Mouse (Mus musculus): ENCODE results near the gene Fgd3. TPM values are rescaled to one million over a fixed set of nuclear protein-coding genes. Genes with fewer than 3 reads are reported as not detected.
A peak's percentile ranks its signal among the peaks of the same experiment; 100 is the strongest.

The Fgd3 gene
- total RNA-seq, 2 experiments from 2014 or later: 6.6 to 7.8 TPM

GRCm38 (mm10) chr13:49257819-49258313, 62.2 kb downstream of the Fgd3 start:
- intact Hi-C loops (cut with DNase I): no loop called here
- DNase-seq (ENCODE audit: low spot score in 2 of 2): no peak

- peak; percentile 30 to 37 for DNase-seq (ENCODE audit: low spot score in 2 of 2)
- intact Hi-C loops (cut with DNase I): no loop called here
Observed at GRCm38 (mm10) chr13:49252746-49253145, 67.4 kb downstream of the Fgd3 start.

- intact Hi-C loops (cut with DNase I): no loop called here
- no peak for DNase-seq (ENCODE audit: low spot score in 2 of 2)
Observed at GRCm38 (mm10) chr13:49252113-49252512, 68.0 kb downstream of the Fgd3 start.

- DNase-seq (ENCODE audit: low spot score in 2 of 2): no peak
- intact Hi-C loops (cut with DNase I): no loop called here
Observed at GRCm38 (mm10) chr13:49250716-49251517, 69.2 kb downstream of the Fgd3 start.

GRCm38 (mm10) chr13:49249634-49250033, 70.5 kb downstream of the Fgd3 start:
- DNase-seq (ENCODE audit: low spot score in 2 of 2): no peak
- intact Hi-C loops (cut with DNase I): no loop called here

GRCm38 (mm10) chr13:49248923-49249322, 71.2 kb downstream of the Fgd3 start:
- intact Hi-C loops (cut with DNase I): no loop called here
- DNase-seq (ENCODE audit: low spot score in 2 of 2): no peak

- intact Hi-C loops (cut with DNase I): no loop called here
- no peak for DNase-seq (ENCODE audit: low spot score in 2 of 2)
Observed at GRCm38 (mm10) chr13:49248467-49248862, 71.6 kb downstream of the Fgd3 start, which contains the start of gene Susd3. Gene Susd3 (minus strand): TSS chr13:49248706.

- intact Hi-C loops (cut with DNase I): no loop called here
- DNase-seq (ENCODE audit: low spot score in 2 of 2): no peak
Observed at GRCm38 (mm10) chr13:49247740-49248466, 72.2 kb downstream of the Fgd3 start.

GRCm38 (mm10) chr13:49247232-49247739, 72.8 kb downstream of the Fgd3 start:
- no peak for DNase-seq (ENCODE audit: low spot score in 2 of 2)
- intact Hi-C loops (cut with DNase I): no loop called here

GRCm38 (mm10) chr13:49246626-49247025, 73.5 kb downstream of the Fgd3 start:
- DNase-seq (ENCODE audit: low spot score in 2 of 2): no peak
- intact Hi-C loops (cut with DNase I): no loop called here

GRCm38 (mm10) chr13:49246011-49246410, 74.1 kb downstream of the Fgd3 start:
- DNase-seq (ENCODE audit: low spot score in 2 of 2): no peak
- intact Hi-C loops (cut with DNase I): no loop called here

- DNase-seq (ENCODE audit: low spot score in 2 of 2): no peak
- intact Hi-C loops (cut with DNase I): no loop called here
Observed at GRCm38 (mm10) chr13:49245251-49245650, 74.9 kb downstream of the Fgd3 start.

GRCm38 (mm10) chr13:49243492-49243891, 76.6 kb downstream of the Fgd3 start:
- no peak for DNase-seq (ENCODE audit: low spot score in 2 of 2)
- intact Hi-C loops (cut with DNase I): no loop called here

GRCm38 (mm10) chr13:49242321-49243065, 77.6 kb downstream of the Fgd3 start:
- no peak for DNase-seq (ENCODE audit: low spot score in 2 of 2)
- intact Hi-C loops (cut with DNase I): no loop called here

GRCm38 (mm10) chr13:49238737-49239136, 81.4 kb downstream of the Fgd3 start:
- intact Hi-C loops (cut with DNase I): no loop called here

GRCm38 (mm10) chr13:49237617-49238016, 82.5 kb downstream of the Fgd3 start:
- intact Hi-C loops (cut with DNase I): no loop called here
- DNase-seq (ENCODE audit: low spot score in 2 of 2): no peak

More at GRCm38 (mm10) chr13:49238737-49239136, 81.4 kb downstream of the Fgd3 start:
- no peak for DNase-seq (ENCODE audit: low spot score in 2 of 2)

- no peak for DNase-seq (ENCODE audit: low spot score in 2 of 2)
- intact Hi-C loops (cut with DNase I): no loop called here
Observed at GRCm38 (mm10) chr13:49234711-49235110, 85.4 kb downstream of the Fgd3 start.

GRCm38 (mm10) chr13:49233792-49234572, 86.1 kb downstream of the Fgd3 start:
- intact Hi-C loops (cut with DNase I): no loop called here
- DNase-seq (ENCODE audit: low spot score in 2 of 2): no peak

GRCm38 (mm10) chr13:49225633-49226032, 94.5 kb downstream of the Fgd3 start:
- no peak for DNase-seq (ENCODE audit: low spot score in 2 of 2)
- intact Hi-C loops (cut with DNase I): no loop called here

Data from left cerebral cortex, postnatal 36 days (tissue).